Mouse (Mus musculus): ENCODE results near the gene Nlrc3. TPM values are rescaled to one million over a fixed set of nuclear protein-coding genes. Genes with fewer than 3 reads are reported as not detected.

Nlrc3 gene
- polyA plus RNA-seq, 1 experiment from 2014 or later, result 1.0 TPM

GRCm38 (mm10) chr16:3956369-3956768, 20.1 kb downstream of the Nlrc3 start:
- Histone ChIP-seq H3K4me1 (ENCODE audit: control insufficient read depth, insufficient read depth, low read length) (no peaks in the 10 kb centered on the region), H3K4me3 (ENCODE audit: low read depth, low read length) (no peak overlapping the region), H3K9ac (replicated peaks; ENCODE audit: low read depth, low read length) (no peak overlapping the region), H3K4me2 (ENCODE audit: low read depth, low read length) (no peak overlapping the region), H3K9me3 (ENCODE audit: control insufficient read depth, low read length) (no peaks in the 10 kb centered on the region), H3K27me3 (ENCODE audit: control insufficient read depth, insufficient read depth, low read length) (no peaks in the 10 kb centered on the region), H3K36me3 (ENCODE audit: control insufficient read depth, insufficient read depth, low read length) (no peaks in the 10 kb centered on the region), H3K27ac (ENCODE audit: low read depth, low read length) (no peak overlapping the region)
- 89% methylated on average over 6 of the region's 6 CpGs for WGBS
- no peak for ATAC-seq (ENCODE audit: low read depth)

- H3K4me3 ChIP-seq (ENCODE audit: low read depth, low read length), result no peak overlapping the region
- H3K27me3 ChIP-seq (ENCODE audit: control insufficient read depth, insufficient read depth, low read length), result no peaks in the 10 kb centered on the region
- H3K9ac ChIP-seq (replicated peaks; ENCODE audit: low read depth, low read length), result no peak overlapping the region
- no peaks in the 10 kb centered on the region for H3K9me3 ChIP-seq (ENCODE audit: control insufficient read depth, low read length)
- H3K4me1 ChIP-seq (ENCODE audit: control insufficient read depth, insufficient read depth, low read length), result no peaks in the 10 kb centered on the region
- 83% methylated on average over 1 of the region's 1 CpGs for WGBS
- no peak overlapping the region for H3K27ac ChIP-seq (ENCODE audit: low read depth, low read length)
- no peak for ATAC-seq (ENCODE audit: low read depth)
- no peak overlapping the region for H3K4me2 ChIP-seq (ENCODE audit: low read depth, low read length)
- no peaks in the 10 kb centered on the region for H3K36me3 ChIP-seq (ENCODE audit: control insufficient read depth, insufficient read depth, low read length)
Measured at GRCm38 (mm10) chr16:3951141-3951540, 25.3 kb downstream of the Nlrc3 start.

- no peak overlapping the region for H3K4me3 ChIP-seq (ENCODE audit: low read depth, low read length)
- ATAC-seq (ENCODE audit: low read depth), result no peak
- no peak overlapping the region for H3K9ac ChIP-seq (replicated peaks; ENCODE audit: low read depth, low read length)
- no peaks in the 10 kb centered on the region for H3K9me3 ChIP-seq (ENCODE audit: control insufficient read depth, low read length)
- 93% methylated on average over 4 of the region's 4 CpGs for WGBS
- H3K27ac ChIP-seq (ENCODE audit: low read depth, low read length), result no peak overlapping the region
- no peak overlapping the region for H3K4me2 ChIP-seq (ENCODE audit: low read depth, low read length)
- no peaks in the 10 kb centered on the region for H3K4me1 ChIP-seq (ENCODE audit: control insufficient read depth, insufficient read depth, low read length)
- no peaks in the 10 kb centered on the region for H3K27me3 ChIP-seq (ENCODE audit: control insufficient read depth, insufficient read depth, low read length)
- peaks cover 42% of the 10 kb centered on the region for H3K36me3 ChIP-seq (ENCODE audit: control insufficient read depth, insufficient read depth, low read length)
Measured at GRCm38 (mm10) chr16:3934701-3935100, 41.7 kb downstream of the Nlrc3 start.

GRCm38 (mm10) chr16:3934091-3934490, 42.3 kb downstream of the Nlrc3 start:
- H3K4me3 ChIP-seq (ENCODE audit: low read depth, low read length), result no peak overlapping the region
- 100% methylated on average over 1 of the region's 1 CpGs for WGBS
- ATAC-seq (ENCODE audit: low read depth), result no peak
- H3K36me3 ChIP-seq (ENCODE audit: control insufficient read depth, insufficient read depth, low read length), result peaks cover 47% of the 10 kb centered on the region
- H3K4me2 ChIP-seq (ENCODE audit: low read depth, low read length), result no peak overlapping the region
- H3K27me3 ChIP-seq (ENCODE audit: control insufficient read depth, insufficient read depth, low read length), result no peaks in the 10 kb centered on the region
- no peaks in the 10 kb centered on the region for H3K4me1 ChIP-seq (ENCODE audit: control insufficient read depth, insufficient read depth, low read length)
- no peaks in the 10 kb centered on the region for H3K9me3 ChIP-seq (ENCODE audit: control insufficient read depth, low read length)
- H3K9ac ChIP-seq (replicated peaks; ENCODE audit: low read depth, low read length), result no peak overlapping the region
- no peak overlapping the region for H3K27ac ChIP-seq (ENCODE audit: low read depth, low read length)

GRCm38 (mm10) chr16:3933536-3933935, 42.9 kb downstream of the Nlrc3 start:
- no peak overlapping the region for H3K4me3 ChIP-seq (ENCODE audit: low read depth, low read length)
- ATAC-seq (ENCODE audit: low read depth), result no peak
- no peaks in the 10 kb centered on the region for H3K27me3 ChIP-seq (ENCODE audit: control insufficient read depth, insufficient read depth, low read length)
- H3K9ac ChIP-seq (replicated peaks; ENCODE audit: low read depth, low read length), result no peak overlapping the region
- peaks cover 50% of the 10 kb centered on the region for H3K36me3 ChIP-seq (ENCODE audit: control insufficient read depth, insufficient read depth, low read length)
- no peak overlapping the region for H3K27ac ChIP-seq (ENCODE audit: low read depth, low read length)
- H3K4me2 ChIP-seq (ENCODE audit: low read depth, low read length), result no peak overlapping the region
- H3K9me3 ChIP-seq (ENCODE audit: control insufficient read depth, low read length), result no peaks in the 10 kb centered on the region
- no peaks in the 10 kb centered on the region for H3K4me1 ChIP-seq (ENCODE audit: control insufficient read depth, insufficient read depth, low read length)
- 93% methylated on average over 6 of the region's 6 CpGs for WGBS

GRCm38 (mm10) chr16:3929151-3929550, 47.3 kb downstream of the Nlrc3 start:
- Histone ChIP-seq H3K9ac (replicated peaks; ENCODE audit: low read depth, low read length) (no peak overlapping the region), H3K27ac (ENCODE audit: low read depth, low read length) (no peak overlapping the region), H3K36me3 (ENCODE audit: control insufficient read depth, insufficient read depth, low read length) (peaks cover 47% of the 10 kb centered on the region), H3K4me2 (ENCODE audit: low read depth, low read length) (no peak overlapping the region), H3K4me3 (ENCODE audit: low read depth, low read length) (no peak overlapping the region), H3K9me3 (ENCODE audit: control insufficient read depth, low read length) (no peaks in the 10 kb centered on the region), H3K4me1 (ENCODE audit: control insufficient read depth, insufficient read depth, low read length) (no peaks in the 10 kb centered on the region), H3K27me3 (ENCODE audit: control insufficient read depth, insufficient read depth, low read length) (no peaks in the 10 kb centered on the region)
- WGBS, result 76% methylated on average over 7 of the region's 7 CpGs
- no peak for ATAC-seq (ENCODE audit: low read depth)

GRCm38 (mm10) chr16:3928582-3928981, 47.9 kb downstream of the Nlrc3 start:
- Histone ChIP-seq H3K36me3 (ENCODE audit: control insufficient read depth, insufficient read depth, low read length) (peaks cover 48% of the 10 kb centered on the region), H3K27me3 (ENCODE audit: control insufficient read depth, insufficient read depth, low read length) (no peaks in the 10 kb centered on the region)
- 76% methylated on average over 1 of the region's 1 CpGs for WGBS

GRCm38 (mm10) chr16:3923966-3924365, 52.5 kb downstream of the Nlrc3 start:
- H3K4me3 ChIP-seq (ENCODE audit: low read depth, low read length), result no peak overlapping the region
- H3K9ac ChIP-seq (replicated peaks; ENCODE audit: low read depth, low read length), result no peak overlapping the region
- no peaks in the 10 kb centered on the region for H3K27me3 ChIP-seq (ENCODE audit: control insufficient read depth, insufficient read depth, low read length)
- no peak overlapping the region for H3K4me2 ChIP-seq (ENCODE audit: low read depth, low read length)
- peaks cover 55% of the 10 kb centered on the region for H3K36me3 ChIP-seq (ENCODE audit: control insufficient read depth, insufficient read depth, low read length)
- H3K4me1 ChIP-seq (ENCODE audit: control insufficient read depth, insufficient read depth, low read length), result no peaks in the 10 kb centered on the region
- ATAC-seq (ENCODE audit: low read depth), result no peak
- no peak overlapping the region for H3K27ac ChIP-seq (ENCODE audit: low read depth, low read length)
- no peaks in the 10 kb centered on the region for H3K9me3 ChIP-seq (ENCODE audit: control insufficient read depth, low read length)
- 84% methylated on average over 4 of the region's 4 CpGs for WGBS

More at GRCm38 (mm10) chr16:3928582-3928981, 47.9 kb downstream of the Nlrc3 start:
- Histone ChIP-seq H3K9ac (replicated peaks; ENCODE audit: low read depth, low read length) (no peak overlapping the region), H3K9me3 (ENCODE audit: control insufficient read depth, low read length) (no peaks in the 10 kb centered on the region), H3K4me2 (ENCODE audit: low read depth, low read length) (no peak overlapping the region), H3K4me1 (ENCODE audit: control insufficient read depth, insufficient read depth, low read length) (no peaks in the 10 kb centered on the region), H3K4me3 (ENCODE audit: low read depth, low read length) (no peak overlapping the region), H3K27ac (ENCODE audit: low read depth, low read length) (no peak overlapping the region)
- no peak for ATAC-seq (ENCODE audit: low read depth)

GRCm38 (mm10) chr16:3923515-3923914, 52.9 kb downstream of the Nlrc3 start:
- H3K36me3 ChIP-seq (ENCODE audit: control insufficient read depth, insufficient read depth, low read length), result peaks cover 56% of the 10 kb centered on the region
- WGBS, result 91% methylated on average over 3 of the region's 3 CpGs
- no peak for ATAC-seq (ENCODE audit: low read depth)
- no peak overlapping the region for H3K4me3 ChIP-seq (ENCODE audit: low read depth, low read length)
- H3K9me3 ChIP-seq (ENCODE audit: control insufficient read depth, low read length), result no peaks in the 10 kb centered on the region
- no peak overlapping the region for H3K9ac ChIP-seq (replicated peaks; ENCODE audit: low read depth, low read length)
- H3K4me2 ChIP-seq (ENCODE audit: low read depth, low read length), result no peak overlapping the region
- H3K27me3 ChIP-seq (ENCODE audit: control insufficient read depth, insufficient read depth, low read length), result no peaks in the 10 kb centered on the region
- no peaks in the 10 kb centered on the region for H3K4me1 ChIP-seq (ENCODE audit: control insufficient read depth, insufficient read depth, low read length)
- no peak overlapping the region for H3K27ac ChIP-seq (ENCODE audit: low read depth, low read length)

GRCm38 (mm10) chr16:3920756-3921155, 55.7 kb downstream of the Nlrc3 start:
- Histone ChIP-seq H3K4me2 (ENCODE audit: low read depth, low read length) (no peak overlapping the region), H3K4me3 (ENCODE audit: low read depth, low read length) (no peak overlapping the region), H3K9ac (replicated peaks; ENCODE audit: low read depth, low read length) (no peak overlapping the region), H3K9me3 (ENCODE audit: control insufficient read depth, low read length) (no peaks in the 10 kb centered on the region), H3K27ac (ENCODE audit: low read depth, low read length) (no peak overlapping the region), H3K27me3 (ENCODE audit: control insufficient read depth, insufficient read depth, low read length) (no peaks in the 10 kb centered on the region), H3K4me1 (ENCODE audit: control insufficient read depth, insufficient read depth, low read length) (no peaks in the 10 kb centered on the region), H3K36me3 (ENCODE audit: control insufficient read depth, insufficient read depth, low read length) (peaks cover 54% of the 10 kb centered on the region)
- ATAC-seq (ENCODE audit: low read depth), result no peak
- WGBS, result 84% methylated on average over 2 of the region's 2 CpGs
